Mouse (Mus musculus): Measurements from ENCODE around the gene Med7.

GRCm38 (mm10) chr11:46418860-46419259 lies 17.9 kb upstream of the Med7 start:
- TF ChIP-seq CTCF (IDR thresholded peaks at IDR 0.05; ENCODE audit: low read depth) (no peak), EP300 (IDR thresholded peaks at IDR 0.05; ENCODE audit: low read depth) (no peak)
